Mouse (Mus musculus) layer of hippocampus, postnatal 14 days (tissue): ENCODE measurements around the gene Ugt1a5. TPM values are rescaled to one million over a fixed set of nuclear protein-coding genes. Genes with fewer than 3 reads are reported as not detected.

Source experiments
- DNase-seq, 2 experiments: peaks; one replicate each; pipeline ENCODE4 v3.0.0; 2021 to 2022; ENCODE audit warnings: low spot score in 2 of 2, mixed read lengths in 1 of 2
- total RNA-seq, 2 experiments: library from RNA; stranded (reverse); gene quantifications; 2 replicates each; pipeline ENCODE4 v1.2.3; 2021

Gene Ugt1a5
- total RNA-seq, 2 experiments from 2014 or later = not detected

GRCm38 (mm10) chr1:88259643-88260024 is 93.8 kb downstream of the Ugt1a5 start:
- DNase-seq = no peak

GRCm38 (mm10) chr1:88260114-88260513 is 94.3 kb downstream of the Ugt1a5 start:
- DNase-seq = no peak

GRCm38 (mm10) chr1:88260604-88261377 is 95.0 kb downstream of the Ugt1a5 start:
- no peak for DNase-seq

DNA sequence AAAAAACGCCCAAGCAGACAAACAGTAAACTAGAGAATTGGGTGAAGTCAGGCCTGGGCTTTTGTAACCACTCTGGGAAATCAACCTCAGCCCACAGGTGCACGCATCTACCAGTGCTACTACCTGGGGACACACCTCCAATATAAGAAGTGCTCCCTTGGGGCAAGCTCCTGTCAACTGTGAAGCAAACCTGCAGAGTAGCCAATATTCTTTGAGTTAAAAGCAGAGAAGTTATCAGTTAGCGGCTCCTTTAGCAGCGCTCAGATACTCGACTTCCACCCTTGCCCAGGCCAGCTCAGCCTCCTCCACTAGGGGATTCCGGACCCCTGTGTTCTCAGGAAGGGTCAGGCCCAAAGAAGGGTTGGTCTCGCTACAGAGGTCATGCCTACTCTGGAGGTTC is 95.9 kb downstream of the Ugt1a5 start:
- no peak for DNase-seq

- no peak for DNase-seq
Measured at GRCm38 (mm10) chr1:88262255-88262654, 96.4 kb downstream of the Ugt1a5 start.

DNA sequence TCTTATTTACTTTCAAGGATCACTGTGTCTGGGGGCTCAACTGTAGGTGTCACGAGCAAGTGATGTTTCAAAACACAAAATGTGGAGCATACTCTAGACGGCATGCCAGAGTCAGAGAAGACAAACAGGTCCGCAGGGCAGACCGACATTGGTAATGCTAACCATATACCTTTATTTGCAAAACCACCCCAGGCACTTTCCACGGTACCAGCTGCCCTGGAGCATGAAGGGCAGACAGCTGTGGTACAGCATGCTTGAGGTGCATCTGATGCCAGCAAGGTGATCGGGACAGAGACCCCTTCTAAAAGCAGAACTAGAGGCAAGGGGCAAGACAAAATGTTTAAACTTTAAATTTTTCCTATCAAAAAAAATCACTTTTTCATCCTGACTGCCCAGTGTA is 97.1 kb downstream of the Ugt1a5 start:
- no peak for DNase-seq

DNA sequence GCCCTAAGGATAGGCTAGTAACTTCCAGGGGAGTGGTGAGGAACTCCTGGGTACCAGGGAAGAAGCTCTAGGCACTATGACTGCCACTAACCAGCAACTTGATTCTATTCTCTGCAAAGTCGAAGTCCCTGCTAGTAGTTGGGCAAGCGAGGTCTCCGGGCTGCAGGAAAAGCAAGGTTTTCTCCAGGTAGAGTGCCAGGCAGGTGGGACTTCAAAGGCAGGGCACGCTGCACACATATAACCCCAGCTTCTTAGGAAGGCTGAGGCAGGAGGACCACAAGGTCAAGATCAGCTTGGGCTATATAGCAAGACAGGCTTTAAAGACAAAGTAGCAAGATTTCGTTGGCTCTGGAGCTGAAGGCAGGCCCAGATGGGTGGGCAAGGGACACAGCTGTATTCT is 98.0 kb downstream of the Ugt1a5 start:
- no peak for DNase-seq

DNA sequence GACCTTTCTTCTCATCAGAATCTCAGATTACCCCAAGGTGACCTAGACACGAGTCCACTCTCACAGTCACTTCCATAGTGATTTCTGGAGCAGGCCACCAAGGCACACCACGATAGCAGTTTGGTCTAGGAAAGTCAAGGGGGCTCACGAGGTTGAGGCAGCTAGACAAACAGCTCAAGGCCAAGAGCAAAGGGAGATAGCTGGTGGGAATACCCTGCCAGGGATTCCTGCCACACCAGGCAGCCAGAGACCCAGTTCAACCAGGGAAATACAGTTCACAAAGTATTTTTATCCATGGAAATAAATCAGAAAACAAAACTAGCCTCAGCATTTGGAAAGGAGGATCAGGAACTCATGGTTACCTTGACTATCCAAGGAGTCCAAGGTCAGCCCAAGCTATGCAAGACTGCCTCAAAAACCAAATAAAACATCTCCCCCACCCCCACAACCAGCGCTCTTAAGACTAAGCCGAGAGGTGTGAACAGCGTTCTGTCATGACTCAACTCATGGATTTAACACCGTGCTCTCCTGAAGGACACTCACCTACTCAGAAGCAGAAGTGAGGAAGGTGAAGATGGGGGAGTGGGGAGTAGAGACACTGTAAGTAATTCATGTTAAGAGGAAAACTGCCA is 98.5 kb downstream of the Ugt1a5 start:
- DNase-seq = no peak

DNA sequence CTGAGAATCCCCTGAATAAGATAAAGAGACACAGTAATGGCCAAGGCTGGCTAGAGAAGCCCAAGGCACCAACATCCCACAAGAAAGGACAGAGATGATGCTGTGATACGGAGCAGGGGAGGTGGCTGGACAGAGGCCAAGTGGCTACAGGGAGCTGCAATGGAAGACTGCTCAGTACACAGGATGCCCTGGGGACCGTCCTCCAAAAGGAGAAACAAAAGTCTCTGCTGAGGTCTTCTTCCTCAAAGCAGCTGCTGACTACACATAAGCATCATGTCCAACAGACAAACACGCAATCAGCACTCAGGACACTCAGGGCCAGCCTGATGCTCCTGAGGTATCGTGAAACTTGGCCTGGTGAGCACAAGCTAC is 99.0 kb downstream of the Ugt1a5 start:
- DNase-seq = no peak

GRCm38 (mm10) chr1:88266123-88266522 is 100.3 kb downstream of the Ugt1a5 start:
- no peak for DNase-seq

- DNase-seq = no peak
Measured at GRCm38 (mm10) chr1:88267489-88267888, 101.7 kb downstream of the Ugt1a5 start.

DNA sequence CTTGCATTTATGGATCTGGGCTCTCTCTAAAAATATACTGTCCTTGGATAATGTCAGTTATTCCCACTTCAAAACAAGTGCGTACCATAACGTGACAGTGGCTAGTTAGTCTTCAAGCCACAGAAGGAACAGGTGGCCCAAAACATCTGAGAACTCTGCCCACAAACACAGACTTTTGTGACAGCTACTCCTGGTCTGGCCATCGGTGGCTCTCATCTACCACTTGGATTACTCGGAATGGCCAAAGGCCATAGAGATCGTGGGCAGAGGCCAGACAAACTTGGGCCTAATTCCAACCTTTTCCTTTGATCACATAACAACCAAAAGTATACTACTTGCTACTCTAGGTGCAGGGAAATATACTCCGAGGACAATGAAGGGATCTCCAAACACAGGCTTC is 102.3 kb downstream of the Ugt1a5 start:
- no peak for DNase-seq

Other genes starting within 250 kb of the Ugt1a5 start
- gene Usp40, start 157.5 kb upstream of the Ugt1a5 start, total RNA-seq = 10 to 100 TPM; 21.2 to 25.3 TPM
- gene Ugt1a10, start 110.6 kb upstream of the Ugt1a5 start, total RNA-seq = not detected
- gene Ugt1a9, start 95.2 kb upstream of the Ugt1a5 start, total RNA-seq = not detected
- gene Ugt1a8, start 78.2 kb upstream of the Ugt1a5 start, total RNA-seq = not detected
- gene Ugt1a7c, start 71.0 kb upstream of the Ugt1a5 start, total RNA-seq = under 1 TPM; 0.58 to 0.95 TPM
- gene Ugt1a6b, start 62.8 kb upstream of the Ugt1a5 start, total RNA-seq = under 1 TPM in 1 of 2 experiments, not detected in 1; 0.21 TPM
- under 1 TPM; 0.62 to 0.83 TPM for gene Ugt1a6a, start 31.2 kb upstream of the Ugt1a5 start, total RNA-seq
- gene Ugt1a2, start 34.6 kb downstream of the Ugt1a5 start, total RNA-seq = not detected
- 1 to 10 TPM; 1.7 to 3.1 TPM for gene Dnajb3, start 39.8 kb downstream of the Ugt1a5 start, total RNA-seq
- gene Ugt1a1, start 45.9 kb downstream of the Ugt1a5 start, total RNA-seq = not detected
- under 1 TPM; 0.12 to 0.17 TPM for gene Mroh2a, start 61.0 kb downstream of the Ugt1a5 start, total RNA-seq
- 10 to 100 TPM; 36.0 to 37.2 TPM for gene Hjurp, start 111.6 kb downstream of the Ugt1a5 start, total RNA-seq
- under 1 TPM; 0.25 to 0.57 TPM for gene Trpm8, start 111.6 kb downstream of the Ugt1a5 start, total RNA-seq
- gene Spp2, start 240.9 kb downstream of the Ugt1a5 start, total RNA-seq = not detected